Mouse (Mus musculus): ENCODE data around the gene Sgip1. TPM values are rescaled to one million over a fixed set of nuclear protein-coding genes. Genes with fewer than 3 reads are reported as not detected.

The Sgip1 gene
- total RNA-seq, 2 experiments from 2014 or later: 0.45 to 8.4 TPM

DNA sequence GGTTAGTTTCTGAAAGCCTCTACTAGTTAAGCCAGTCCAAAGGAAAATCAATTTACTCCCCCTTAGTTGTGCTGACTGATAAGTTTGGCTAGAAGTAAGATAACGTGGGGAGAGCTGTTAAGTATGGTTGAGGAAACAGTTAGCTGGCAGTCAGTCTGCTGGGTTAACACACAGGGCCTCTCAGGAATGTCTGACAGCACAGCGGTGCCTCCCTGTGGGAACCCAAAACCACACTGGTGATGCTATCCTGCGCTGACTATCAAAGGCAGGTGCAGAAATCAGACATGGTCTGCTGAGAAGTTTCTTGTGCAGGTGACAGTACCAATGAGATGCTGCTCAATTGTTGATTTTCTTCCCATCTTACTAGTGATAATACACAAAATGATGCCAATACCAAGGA, 223.1 kb downstream of the Sgip1 start:
- no peak for ATAC-seq (replicated peaks; ENCODE audit: low FRiP score, poor library complexity, severe bottlenecking)

DNA sequence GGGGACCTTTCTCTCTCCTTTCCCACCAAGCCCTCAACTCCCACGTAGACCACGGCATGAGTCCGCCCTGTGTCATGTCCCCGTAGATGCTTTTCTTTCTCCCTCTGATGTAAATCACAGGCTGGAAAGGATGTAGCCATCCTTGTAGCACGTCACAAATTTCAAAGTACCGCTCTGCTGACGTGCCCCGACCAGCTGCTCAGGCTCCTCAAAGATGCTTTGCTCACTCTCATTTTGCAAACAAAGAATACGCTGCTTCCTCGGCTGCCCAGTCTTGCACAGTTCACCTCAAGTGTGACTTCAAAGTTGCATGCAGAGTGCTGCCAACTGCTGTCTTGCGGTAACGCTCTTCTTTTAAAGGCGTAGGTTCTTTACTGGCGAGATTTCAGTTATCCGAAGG, 226.7 kb downstream of the Sgip1 start:
- ATAC-seq (replicated peaks; ENCODE audit: low FRiP score, poor library complexity, severe bottlenecking): no peak

DNA sequence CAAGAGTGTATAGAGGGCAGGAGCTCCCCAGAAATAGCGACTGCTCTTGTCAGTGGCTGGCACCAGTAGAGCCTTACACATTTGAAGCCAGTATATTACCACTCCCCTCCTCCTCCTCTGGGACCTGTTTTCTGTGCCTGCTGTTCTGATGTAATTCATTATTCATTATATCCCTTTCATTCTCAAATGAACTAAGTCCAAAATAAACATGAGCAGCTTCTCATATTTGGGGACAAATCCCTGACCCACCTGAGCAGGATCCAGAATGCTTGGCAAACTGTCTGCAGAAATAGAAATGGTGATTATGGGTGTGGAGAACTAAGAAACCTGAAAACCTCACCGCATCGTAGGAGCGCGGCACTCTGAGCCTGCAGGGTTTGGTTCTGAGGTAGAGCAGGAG, 228.5 kb downstream of the Sgip1 start:
- no peak for ATAC-seq (replicated peaks; ENCODE audit: low FRiP score, poor library complexity, severe bottlenecking)

DNA sequence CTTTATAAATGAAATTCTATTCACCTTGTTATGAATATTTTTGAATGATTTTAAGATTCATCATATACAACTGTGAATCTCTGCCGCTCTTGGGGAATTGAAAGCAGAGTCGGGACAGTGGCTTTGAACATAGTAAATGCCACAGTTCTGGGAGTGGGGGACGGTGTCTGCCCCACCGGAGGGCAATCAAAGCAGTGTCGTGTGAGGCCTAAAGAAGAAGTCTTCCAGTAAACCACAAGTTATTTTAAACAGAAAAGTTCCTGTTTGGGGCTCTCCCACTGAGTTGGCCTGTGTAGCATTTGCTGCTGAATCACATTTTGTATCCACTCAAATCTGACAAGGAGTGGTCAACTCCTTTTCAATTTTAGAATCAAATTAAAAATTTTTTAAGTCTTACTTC, 230.1 kb downstream of the Sgip1 start:
- ATAC-seq (replicated peaks; ENCODE audit: low FRiP score, poor library complexity, severe bottlenecking): no peak

DNA sequence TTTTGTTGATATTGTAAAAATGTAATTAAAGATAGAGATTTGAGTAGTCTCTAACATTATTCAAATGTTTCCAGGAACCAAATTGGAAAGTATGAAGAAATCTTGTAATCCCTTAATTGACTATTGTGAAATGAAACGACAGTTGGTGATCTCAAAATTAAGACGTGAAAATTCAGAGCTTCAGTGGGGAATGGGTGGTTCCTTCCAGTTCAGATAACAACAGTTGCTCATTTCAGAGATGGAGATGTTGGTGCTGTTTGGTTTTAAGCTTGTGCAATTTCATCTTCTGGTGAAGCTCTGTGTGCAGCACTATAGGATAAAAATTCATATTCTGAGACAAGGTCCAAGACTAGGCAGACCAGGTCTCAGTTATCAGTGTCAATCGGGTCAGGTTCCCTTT, 231.0 kb downstream of the Sgip1 start:
- ATAC-seq (replicated peaks; ENCODE audit: low FRiP score, poor library complexity, severe bottlenecking): no peak

DNA sequence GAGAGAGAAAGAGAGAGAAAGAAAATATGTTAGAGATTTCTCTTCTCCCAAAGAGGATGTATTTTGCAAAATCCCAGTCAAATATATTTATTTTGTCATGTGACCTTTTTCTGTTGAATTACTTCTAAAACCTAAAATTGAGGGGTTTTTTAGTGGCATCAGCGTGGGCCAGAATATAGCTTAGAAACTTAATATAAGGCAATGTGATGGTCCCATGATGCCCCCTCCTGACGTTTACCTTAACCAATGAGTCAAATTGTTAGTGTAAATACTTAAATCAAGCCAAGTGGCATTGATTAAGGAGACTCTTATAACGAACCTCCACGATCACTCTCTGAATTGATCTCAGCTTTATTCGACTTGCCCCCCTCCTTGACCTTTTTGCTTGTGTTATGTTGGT, 233.1 kb downstream of the Sgip1 start:
- no peak for ATAC-seq (replicated peaks; ENCODE audit: low FRiP score, poor library complexity, severe bottlenecking)

DNA sequence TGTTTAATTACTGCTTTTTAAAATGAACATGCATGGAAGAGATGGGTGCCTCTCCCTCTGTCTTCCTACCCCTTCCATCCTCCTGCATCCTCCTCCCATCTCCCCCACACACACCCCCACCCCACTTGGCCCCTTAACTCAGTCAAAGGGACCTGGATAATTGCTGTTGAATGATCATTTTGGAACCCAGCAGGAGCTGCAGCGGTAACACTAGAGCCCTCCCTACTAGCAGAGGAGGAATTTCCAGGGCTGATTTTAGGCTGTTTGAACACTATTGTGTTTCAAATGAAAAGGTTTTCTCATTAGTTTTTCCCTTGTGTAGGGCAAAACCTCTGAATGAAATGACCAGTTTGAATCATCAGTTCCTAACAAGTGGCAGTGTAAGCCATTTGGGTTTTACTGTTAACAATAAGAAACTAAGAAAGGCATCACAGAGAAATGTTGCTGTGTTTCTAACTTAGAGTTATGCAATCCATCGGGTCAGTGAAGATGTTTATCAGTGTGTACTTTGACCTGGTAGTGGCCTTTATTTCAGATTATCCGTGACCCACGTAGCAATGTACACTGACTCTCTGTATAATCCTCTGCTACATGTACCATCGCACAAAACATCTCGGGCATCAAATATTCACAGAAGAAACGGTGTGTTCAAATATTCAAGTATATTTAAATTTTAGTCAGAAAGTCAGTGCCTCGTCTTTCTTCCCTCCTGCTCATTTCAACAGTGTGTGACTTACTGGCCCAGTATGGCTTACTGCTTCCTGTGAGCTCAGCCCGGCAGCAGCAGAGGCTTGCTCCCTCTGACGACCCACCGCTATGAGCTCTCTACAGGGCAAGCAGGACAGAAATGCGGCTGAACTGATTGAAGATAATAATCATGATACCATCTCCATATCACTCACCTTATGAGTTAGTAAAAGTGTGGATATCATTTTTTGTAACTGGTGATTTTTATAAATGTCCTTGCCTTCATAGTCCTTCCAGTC, 235.5 kb downstream of the Sgip1 start:
- no peak for ATAC-seq (replicated peaks; ENCODE audit: low FRiP score, poor library complexity, severe bottlenecking)

DNA sequence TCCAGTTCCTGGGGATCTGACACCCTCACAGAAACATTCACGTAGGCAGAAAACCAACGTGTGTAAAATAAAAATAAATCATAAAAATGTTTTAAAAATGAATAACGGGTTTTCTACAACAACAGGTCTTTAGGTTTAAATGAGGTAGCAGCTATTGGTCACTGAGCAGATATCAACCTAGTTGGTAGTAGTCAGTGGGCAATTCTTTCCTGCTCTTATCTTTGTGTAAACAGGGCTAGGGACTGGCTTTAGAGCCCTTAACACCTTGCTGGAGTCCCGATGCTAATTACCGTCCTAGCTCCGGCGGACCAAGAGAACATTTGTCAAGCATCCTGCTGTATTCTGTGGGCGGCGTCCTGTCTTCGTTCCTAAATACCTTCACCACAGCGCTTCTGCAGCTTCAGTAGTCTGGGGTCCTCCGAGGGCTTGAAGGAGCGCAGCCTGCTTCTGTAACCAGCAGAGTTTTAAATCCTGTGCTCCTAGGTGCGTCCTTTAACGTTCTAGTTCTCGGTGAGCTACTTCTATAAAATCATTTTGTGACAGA, 236.8 kb downstream of the Sgip1 start:
- no peak for ATAC-seq (replicated peaks; ENCODE audit: low FRiP score, poor library complexity, severe bottlenecking)

DNA sequence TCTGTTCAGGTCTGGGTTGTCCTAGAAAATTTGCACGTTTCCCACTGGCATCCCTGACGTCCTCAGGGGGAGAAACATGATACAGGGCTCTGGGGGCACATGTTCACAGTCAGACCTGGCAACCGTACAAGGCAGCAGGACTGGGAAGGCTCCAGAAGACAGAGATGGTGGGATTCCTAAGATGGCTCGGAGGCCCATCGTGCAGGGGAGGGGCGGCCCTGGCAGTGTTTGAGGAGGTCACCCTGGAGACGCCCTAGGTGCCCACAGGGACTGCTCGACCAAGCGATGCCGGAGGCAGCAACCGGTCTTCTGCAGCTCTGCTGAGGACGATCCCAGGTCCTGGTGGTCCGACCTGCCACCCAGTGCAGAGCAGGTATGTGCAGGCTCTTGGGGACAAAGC, 237.3 kb downstream of the Sgip1 start, which contains the start of gene Tctex1d1:
Gene Tctex1d1, plus strand, starts transcription at position 167 of the 400 bp plus-strand sequence.
- no peak for ATAC-seq (replicated peaks; ENCODE audit: low FRiP score, poor library complexity, severe bottlenecking)

DNA sequence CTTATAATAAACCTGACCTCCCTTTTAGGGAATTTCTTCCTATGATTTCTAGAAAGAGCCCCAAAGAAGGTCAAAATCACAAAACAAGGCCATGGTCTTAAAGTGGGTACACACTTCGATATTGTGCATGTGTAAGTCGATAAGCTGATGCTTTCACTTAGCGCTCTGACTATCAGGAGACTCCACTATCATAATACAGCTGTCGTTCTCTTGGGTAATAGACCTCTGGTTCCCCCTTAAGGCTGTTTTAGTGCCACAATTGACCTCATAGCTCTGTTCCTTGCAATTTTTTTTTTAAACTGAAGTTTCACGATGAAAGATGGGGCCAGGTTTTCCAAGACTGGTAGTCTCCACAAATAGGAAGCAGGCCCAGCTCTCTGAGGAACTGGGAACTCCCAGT, 238.3 kb downstream of the Sgip1 start:
- ATAC-seq (replicated peaks; ENCODE audit: low FRiP score, poor library complexity, severe bottlenecking): no peak

DNA sequence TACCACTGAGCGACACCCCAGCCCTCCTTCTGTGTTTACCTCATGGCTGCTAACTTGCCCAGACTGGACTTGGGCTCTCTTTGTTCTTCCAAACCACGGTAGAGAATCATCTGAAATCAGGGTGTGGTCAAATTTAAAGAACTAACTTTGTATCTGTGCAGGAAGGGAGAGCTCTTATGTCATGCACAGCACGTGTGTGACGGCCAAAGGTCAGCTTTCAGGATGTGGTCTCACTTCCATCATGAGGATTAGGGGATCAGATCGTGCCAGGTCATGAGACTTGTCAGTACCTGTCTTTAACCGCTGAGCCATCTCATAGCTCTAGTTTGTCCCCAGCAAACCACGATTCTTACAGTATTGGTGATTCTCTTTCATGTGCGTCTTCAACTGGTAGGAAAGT, 240.6 kb downstream of the Sgip1 start:
- no peak for ATAC-seq (replicated peaks; ENCODE audit: low FRiP score, poor library complexity, severe bottlenecking)

DNA sequence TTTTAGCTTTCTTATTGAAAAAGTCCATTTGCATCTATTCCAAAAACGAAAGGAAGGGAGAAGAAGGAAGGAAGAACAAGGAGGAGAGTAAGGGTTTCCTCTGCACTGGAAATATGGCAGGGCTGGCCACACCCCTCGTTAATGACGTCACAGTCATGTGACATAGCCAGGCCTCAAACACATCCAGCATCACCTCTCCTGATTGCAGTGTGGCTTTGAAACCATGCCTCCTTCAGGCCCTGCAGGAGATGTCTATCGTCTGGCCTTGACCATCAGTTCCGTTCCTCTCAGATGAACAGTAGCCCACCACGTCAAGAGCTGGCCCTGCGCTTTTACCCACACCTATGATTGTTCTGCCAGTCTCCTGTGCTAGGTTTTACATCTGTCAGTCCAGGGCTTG, 245.1 kb downstream of the Sgip1 start:
- ATAC-seq (replicated peaks; ENCODE audit: low FRiP score, poor library complexity, severe bottlenecking): no peak

DNA sequence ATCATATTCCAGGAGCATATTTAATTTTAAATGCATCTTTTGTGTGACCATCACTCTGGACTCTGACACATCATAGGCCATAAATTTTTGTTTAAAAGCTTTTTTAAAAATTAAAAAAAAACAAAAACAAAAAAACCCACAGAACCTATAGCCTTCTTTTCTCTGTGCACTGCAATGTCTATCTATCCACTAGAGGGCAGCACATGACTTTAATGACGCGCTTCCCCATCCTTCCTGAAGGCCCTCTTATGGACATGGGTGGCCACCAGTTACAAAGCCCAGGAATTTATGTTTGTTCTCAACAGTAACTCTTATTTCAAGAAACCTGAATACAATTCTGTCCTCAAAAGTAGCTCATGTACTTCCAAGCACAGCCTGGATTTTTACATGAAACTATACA, 245.8 kb downstream of the Sgip1 start:
- peak; percentile 79 for ATAC-seq (replicated peaks; ENCODE audit: low FRiP score, poor library complexity, severe bottlenecking)

DNA sequence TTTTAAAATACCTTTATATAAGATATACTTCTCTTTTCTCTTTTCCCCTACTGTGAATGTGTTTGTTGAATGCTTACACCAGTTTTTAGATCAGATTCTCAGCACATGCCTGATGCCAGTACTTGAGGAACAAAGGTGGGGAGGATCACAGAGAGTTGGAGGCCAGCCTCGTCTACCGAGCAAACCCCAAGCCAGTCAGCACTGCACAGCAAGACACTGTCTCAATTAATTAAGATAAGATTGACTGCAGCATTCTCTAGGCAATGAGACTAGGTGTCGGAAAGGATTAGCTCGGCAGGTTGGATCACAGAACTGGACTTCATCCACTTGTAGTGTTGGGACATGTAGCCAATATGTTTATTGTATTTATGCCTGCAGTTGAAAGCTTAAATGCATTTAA, 246.2 kb downstream of the Sgip1 start:
- no peak for ATAC-seq (replicated peaks; ENCODE audit: low FRiP score, poor library complexity, severe bottlenecking)

DNA sequence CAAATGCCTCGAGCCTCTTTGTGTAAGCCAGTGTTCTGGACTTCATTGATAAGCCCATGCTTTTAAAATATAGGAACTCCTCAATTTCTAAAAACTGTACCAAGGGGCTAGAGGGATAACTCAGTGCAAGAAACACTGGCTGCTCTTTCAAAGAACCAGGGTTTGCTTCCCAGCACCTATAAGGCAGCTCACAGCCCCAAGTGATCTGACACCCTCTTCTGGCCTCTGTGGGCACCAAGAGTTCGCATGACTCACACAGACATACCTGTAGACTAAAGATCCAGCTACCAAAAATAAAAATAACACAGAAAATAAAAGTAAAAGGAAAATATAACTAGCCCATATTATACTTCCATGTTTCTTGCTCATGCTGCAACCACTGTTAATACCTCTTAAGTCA, 246.7 kb downstream of the Sgip1 start:
- ATAC-seq (replicated peaks; ENCODE audit: low FRiP score, poor library complexity, severe bottlenecking): no peak

DNA sequence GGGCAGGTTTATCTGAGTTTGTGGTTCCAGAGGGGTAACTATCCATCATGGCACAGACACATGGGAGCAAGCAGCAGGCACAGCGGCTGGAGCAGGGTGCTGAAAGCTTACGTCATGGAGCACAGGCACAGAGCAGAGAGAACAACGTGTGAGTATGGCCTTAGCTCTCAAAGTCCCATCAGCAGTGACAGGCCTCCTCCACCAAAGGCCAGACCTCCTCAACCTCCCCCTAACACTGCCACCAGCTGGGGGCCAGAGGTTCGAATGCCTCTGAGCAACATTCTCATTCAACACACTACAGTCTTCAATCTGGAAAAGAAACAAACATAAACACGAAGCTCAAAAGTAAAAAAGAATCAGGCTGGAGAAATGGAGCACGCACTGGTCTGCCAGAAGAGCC, 247.4 kb downstream of the Sgip1 start:
- ATAC-seq (replicated peaks; ENCODE audit: low FRiP score, poor library complexity, severe bottlenecking): no peak

DNA sequence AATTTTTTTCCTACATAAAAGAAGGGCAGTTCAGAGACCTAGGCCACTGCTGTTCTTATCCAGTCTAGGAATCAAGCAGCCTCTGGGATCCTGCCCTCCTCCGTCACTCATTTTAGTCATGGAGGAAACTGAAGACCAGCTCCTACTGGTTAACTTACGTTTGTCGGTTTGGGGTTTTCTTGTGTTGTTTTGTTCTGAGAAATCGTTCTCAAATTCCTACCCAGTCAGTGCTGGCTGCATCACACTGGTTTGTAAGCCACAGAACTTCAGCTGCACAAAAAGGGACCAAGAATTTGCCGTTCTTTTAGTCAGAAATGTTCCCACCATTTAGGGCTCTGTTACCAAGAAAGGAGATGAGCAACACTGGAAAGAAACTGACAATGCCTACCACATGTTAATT, 248.3 kb downstream of the Sgip1 start:
- no peak for ATAC-seq (replicated peaks; ENCODE audit: low FRiP score, poor library complexity, severe bottlenecking)

DNA sequence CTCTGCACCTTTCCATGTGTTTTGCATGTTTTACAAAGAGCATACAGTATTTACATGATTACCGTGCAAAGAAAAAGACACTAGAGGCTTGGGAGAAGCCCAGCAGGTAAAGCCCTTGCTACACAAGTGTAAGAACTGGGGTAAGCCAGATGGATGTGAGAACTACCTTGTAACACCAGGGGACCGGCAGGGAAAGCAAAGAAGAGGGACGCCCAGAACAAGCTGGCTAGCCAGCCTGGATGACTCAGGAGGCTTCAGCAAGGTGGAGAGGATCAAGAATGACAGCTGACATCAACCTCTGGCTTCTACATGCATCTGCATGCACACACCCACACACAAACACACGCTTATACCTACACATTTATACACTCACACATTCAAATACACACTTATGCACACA, 248.9 kb downstream of the Sgip1 start:
- ATAC-seq (replicated peaks; ENCODE audit: low FRiP score, poor library complexity, severe bottlenecking): no peak

DNA sequence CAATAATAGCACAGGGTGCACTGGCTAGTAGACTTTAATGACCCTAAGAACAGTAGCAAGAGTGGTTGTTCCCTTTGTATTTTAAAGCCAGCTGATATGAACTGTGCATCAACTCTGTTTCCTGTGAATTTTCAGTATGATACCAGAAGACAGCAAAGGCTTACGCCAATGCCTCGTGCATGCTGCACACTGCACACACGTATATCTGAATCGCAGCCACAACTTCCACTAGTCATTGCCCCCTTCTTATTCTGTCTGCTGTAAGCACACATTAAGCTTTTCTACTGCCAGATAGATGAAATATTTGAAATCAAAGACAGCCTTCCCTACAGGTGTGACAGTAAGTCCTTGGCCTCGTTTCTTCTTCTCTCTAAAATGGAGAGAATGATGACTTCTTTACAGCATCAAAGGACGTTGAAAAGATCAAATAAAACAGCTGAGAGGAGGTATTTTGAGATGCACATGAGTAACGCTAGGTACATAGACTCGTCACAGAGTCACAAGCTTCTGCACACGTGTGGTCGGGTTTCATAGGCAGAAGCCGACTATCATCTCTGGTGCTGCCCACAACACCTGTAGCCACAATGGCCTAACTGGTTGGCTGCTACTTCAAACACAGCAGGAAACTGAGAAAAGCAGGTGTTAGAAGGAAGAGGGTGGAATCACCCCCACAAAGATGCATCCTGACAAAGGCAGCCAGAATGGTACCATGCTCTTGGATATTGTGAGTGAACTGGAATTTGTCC, 249.7 kb downstream of the Sgip1 start:
- no peak for ATAC-seq (replicated peaks; ENCODE audit: low FRiP score, poor library complexity, severe bottlenecking)

DNA sequence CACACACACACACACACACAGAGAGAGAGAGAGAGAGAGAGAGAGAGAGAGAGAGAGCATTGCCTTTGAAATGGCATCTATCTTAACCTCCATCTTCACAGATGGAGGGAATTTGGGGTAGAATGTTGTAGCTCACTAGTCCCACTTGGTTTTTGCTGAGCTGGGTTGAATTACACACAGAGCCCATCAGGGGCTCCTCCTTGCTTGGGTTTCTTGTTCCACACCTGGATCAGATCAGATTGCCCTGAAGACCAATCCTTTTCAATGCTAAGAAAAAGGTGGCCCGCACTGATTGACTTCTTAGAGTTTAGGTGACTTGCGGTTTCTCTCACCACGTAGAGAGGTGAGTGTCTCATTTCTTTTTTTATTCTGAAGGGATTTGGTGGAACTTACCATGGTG, 250.6 kb downstream of the Sgip1 start:
- no peak for ATAC-seq (replicated peaks; ENCODE audit: low FRiP score, poor library complexity, severe bottlenecking)

DNA sequence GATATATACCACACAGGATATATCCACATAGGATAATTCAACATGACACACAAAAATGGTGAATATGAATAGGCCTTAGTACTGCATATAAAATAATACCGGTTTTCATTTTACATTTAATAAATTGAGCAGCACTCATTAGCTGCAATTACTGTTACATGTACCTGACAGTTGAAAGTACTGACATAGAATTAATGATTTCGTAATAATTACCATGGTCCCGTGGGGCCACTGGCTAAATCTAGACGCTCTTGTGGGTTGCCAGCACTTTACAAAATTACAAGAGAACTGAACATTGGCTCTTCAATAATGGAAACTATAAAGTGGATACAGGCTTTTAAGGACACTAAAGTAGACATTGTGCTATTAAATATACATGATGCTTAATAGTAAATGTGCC, 263.6 kb downstream of the Sgip1 start:
- ATAC-seq (replicated peaks; ENCODE audit: low FRiP score, poor library complexity, severe bottlenecking): no peak
